In genomic region chr12:73160341-73160740, GRCm38 (mm10) we compare ENCODE assay signal across 12 mouse cellular contexts. TPM values are rescaled to one million over a fixed set of nuclear protein-coding genes. Genes with fewer than 3 reads are reported as not detected.
A peak's percentile ranks its signal among the peaks of the same experiment; 100 is the strongest.
DNase-seq lines count a peak whose midpoint lies in the region; ATAC-seq lines count a peak whose summit lies in the region.
"Had no signal": no experiment of that assay in that cellular context is flagged by ENCODE, and none has a peak within 500 bp of the region (broad histone marks: within the 10 kb centered on the region; RNA-seq: fewer than 3 reads in every experiment).

No protein-coding gene starts in this region.

- H3K36me3 ChIP-seq in heart, embryonic 12.5 days: peaks cover under 1% of the 10 kb centered on the region
- H3K36me3 ChIP-seq in heart, embryonic 16.5 days (ENCODE audit: control insufficient read depth, insufficient read depth): no peaks in the 10 kb centered on the region
- no peaks in the 10 kb centered on the region for H3K36me3 ChIP-seq in midbrain, embryonic 13.5 days
- H3K36me3 ChIP-seq: hindbrain, embryonic 12.5 days; liver, embryonic 13.5 days had no signal

- no peak overlapping the region for H3K9ac ChIP-seq in heart, embryonic 12.5 days
- H3K9ac ChIP-seq in heart, embryonic 16.5 days (ENCODE audit: low read length): no peak overlapping the region
- no peak overlapping the region for H3K9ac ChIP-seq in midbrain, embryonic 13.5 days (replicated peaks)
- H3K9ac ChIP-seq: hindbrain, embryonic 12.5 days; liver, embryonic 13.5 days had no signal

- WGBS in heart, embryonic 12.5 days: 32% methylated on average over 4 of the region's 4 CpGs
- WGBS in heart, embryonic 16.5 days: 13% methylated on average over 4 of the region's 4 CpGs
- 73% methylated on average over 4 of the region's 4 CpGs for WGBS in midbrain, embryonic 13.5 days

- H3K27me3 ChIP-seq in heart, embryonic 12.5 days (replicated peaks): no peaks in the 10 kb centered on the region
- H3K27me3 ChIP-seq in heart, embryonic 16.5 days (ENCODE audit: control insufficient read depth, insufficient read depth, low read length): no peaks in the 10 kb centered on the region
- H3K27me3 ChIP-seq in midbrain, embryonic 13.5 days: no peaks in the 10 kb centered on the region
- H3K27me3 ChIP-seq: hindbrain, embryonic 12.5 days; liver, embryonic 13.5 days had no signal

- peak; percentile 94 for DNase-seq in heart, adult 11 months
- DNase-seq in Muller cell, postnatal 12 days (ENCODE audit: inconsistent ontology term): peak; percentile 79
- DNase-seq in lung, postnatal 25 days (ENCODE audit: low spot score): peak; percentile 70
- no peak for DNase-seq in right cerebral cortex, postnatal 25 days
- DNase-seq in urinary bladder, postnatal 14 days (ENCODE audit: low spot score): no peak
- DNase-seq: embryo, embryonic 11 days; kidney, postnatal 10 days; liver, embryonic 13.5 days had no signal

- H3K4me3 ChIP-seq in heart, embryonic 12.5 days: no peak overlapping the region
- no peak overlapping the region for H3K4me3 ChIP-seq in heart, embryonic 16.5 days (ENCODE audit: low read length)
- no peak overlapping the region for H3K4me3 ChIP-seq in midbrain, embryonic 13.5 days (replicated peaks)
- H3K4me3 ChIP-seq: hindbrain, embryonic 12.5 days; liver, embryonic 13.5 days had no signal

- H3K4me2 ChIP-seq in heart, embryonic 12.5 days: no peak overlapping the region
- H3K4me2 ChIP-seq in heart, embryonic 16.5 days (ENCODE audit: low read depth, low read length): peak overlapping the region; percentile 18; the same call in 1 of the 2 replicates
- no peak overlapping the region for H3K4me2 ChIP-seq in midbrain, embryonic 13.5 days (replicated peaks)
- H3K4me2 ChIP-seq: hindbrain, embryonic 12.5 days; liver, embryonic 13.5 days had no signal

- ATAC-seq in heart, embryonic 12.5 days (ENCODE audit: insufficient number of reproducible peaks, low FRiP score): no peak
- 0 out of 2 replicates have a peak, but pooled peaks have one; percentile 18 for ATAC-seq in heart, embryonic 16.5 days (replicated peaks; ENCODE audit: extremely low read depth, insufficient read depth, low FRiP score)
- no peak for ATAC-seq in midbrain, embryonic 13.5 days

- no peak overlapping the region for H3K27ac ChIP-seq in heart, embryonic 12.5 days (ENCODE audit: poor library complexity, severe bottlenecking)
- peak overlapping the region; percentile 48 for H3K27ac ChIP-seq in heart, embryonic 16.5 days (ENCODE audit: low read length)
- no peak overlapping the region for H3K27ac ChIP-seq in midbrain, embryonic 13.5 days
- H3K27ac ChIP-seq: hindbrain, embryonic 12.5 days; liver, embryonic 13.5 days had no signal

- H3K9me3 ChIP-seq in heart, embryonic 12.5 days (replicated peaks): peaks cover under 1% of the 10 kb centered on the region; the same call in 1 of the 2 replicates
- H3K9me3 ChIP-seq in heart, embryonic 16.5 days (replicated peaks; ENCODE audit: control insufficient read depth, low read length): no peaks in the 10 kb centered on the region; the same call in 1 of the 2 replicates
- no peaks in the 10 kb centered on the region for H3K9me3 ChIP-seq in midbrain, embryonic 13.5 days
- H3K9me3 ChIP-seq: hindbrain, embryonic 12.5 days; liver, embryonic 13.5 days had no signal

- H3K4me1 ChIP-seq in heart, embryonic 12.5 days (replicated peaks): peaks cover 16% of the 10 kb centered on the region
- peaks cover 15% of the 10 kb centered on the region for H3K4me1 ChIP-seq in heart, embryonic 16.5 days (ENCODE audit: control insufficient read depth, insufficient read depth, low read length)
- no peaks in the 10 kb centered on the region for H3K4me1 ChIP-seq in midbrain, embryonic 13.5 days (replicated peaks)
- H3K4me1 ChIP-seq: hindbrain, embryonic 12.5 days; liver, embryonic 13.5 days had no signal

RNA-seq across cellular contexts. Expression of gene Mnat1, which starts 36.8 kb away (rescaled TPM):
- polyA plus RNA-seq in heart, embryonic 12.5 days (2016; fragmentation: Nextera tagmentation; extraction: Ambion mirVana): 23.9 and 26.3 TPM in 2 replicates
- polyA plus RNA-seq in heart, embryonic 16.5 days (2015; fragmentation: Nextera tagmentation; extraction: Ambion mirVana): 20.3 and 23.2 TPM in 2 replicates
- polyA plus RNA-seq in midbrain, embryonic 13.5 days (2015; fragmentation: Nextera tagmentation; extraction: Ambion mirVana): 18.8 and 19.2 TPM in 2 replicates

RNA-seq across cellular contexts. Expression of gene Six4, which starts 47.1 kb away (rescaled TPM):
- polyA plus RNA-seq in heart, embryonic 12.5 days (2016; fragmentation: Nextera tagmentation; extraction: Ambion mirVana): 1.8 and 2.1 TPM in 2 replicates
- 1.1 and 1.3 TPM in 2 replicates for polyA plus RNA-seq in heart, embryonic 16.5 days (2015; fragmentation: Nextera tagmentation; extraction: Ambion mirVana)
- polyA plus RNA-seq in midbrain, embryonic 13.5 days (2015; fragmentation: Nextera tagmentation; extraction: Ambion mirVana): 0.37 and 0.61 TPM in 2 replicates

Comparison
In these comparisons a context has a peak if more than half of its experiments do, and no peak if none do; other contexts are left out.
1. DNase-seq: peak in heart, adult 11 months (single experiment), Muller cell, postnatal 12 days (single experiment) and lung, postnatal 25 days (single experiment); none in right cerebral cortex, postnatal 25 days (single experiment) and urinary bladder, postnatal 14 days (single experiment).